Mouse (Mus musculus): ENCODE data around the gene Cfap70.

The Cfap70 gene

DNA sequence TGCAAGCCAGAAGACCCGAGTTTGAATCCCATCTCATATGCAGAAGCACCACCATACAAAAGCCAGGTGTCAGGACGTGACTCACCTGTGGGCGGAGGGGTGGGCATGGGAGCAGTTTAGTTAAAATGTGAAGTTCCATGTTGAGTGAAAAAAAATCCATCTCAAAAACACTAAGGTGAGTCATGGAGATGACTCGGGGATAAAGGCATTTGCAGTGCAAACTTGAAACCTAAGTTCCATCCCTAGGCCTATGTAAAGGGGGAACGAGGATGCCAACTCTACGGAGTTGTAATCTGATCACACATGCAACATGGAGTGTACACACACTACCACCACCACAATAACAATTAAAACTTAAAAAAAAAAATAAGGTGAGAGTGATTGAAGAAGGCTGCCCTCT lies 29.0 kb downstream of the Cfap70 start:
- no peak for DNase-seq (ENCODE audit: low spot score)

- no peak for DNase-seq (ENCODE audit: low spot score)
Observed at GRCm38 (mm10) chr14:20422257-20422656, 29.8 kb downstream of the Cfap70 start.

- DNase-seq (ENCODE audit: low spot score) = no peak
Observed at GRCm38 (mm10) chr14:20400071-20400470, 52.0 kb downstream of the Cfap70 start.

- DNase-seq (ENCODE audit: low spot score) = peak; percentile 22
Observed at GRCm38 (mm10) chr14:20398864-20399263, 53.2 kb downstream of the Cfap70 start.

DNA sequence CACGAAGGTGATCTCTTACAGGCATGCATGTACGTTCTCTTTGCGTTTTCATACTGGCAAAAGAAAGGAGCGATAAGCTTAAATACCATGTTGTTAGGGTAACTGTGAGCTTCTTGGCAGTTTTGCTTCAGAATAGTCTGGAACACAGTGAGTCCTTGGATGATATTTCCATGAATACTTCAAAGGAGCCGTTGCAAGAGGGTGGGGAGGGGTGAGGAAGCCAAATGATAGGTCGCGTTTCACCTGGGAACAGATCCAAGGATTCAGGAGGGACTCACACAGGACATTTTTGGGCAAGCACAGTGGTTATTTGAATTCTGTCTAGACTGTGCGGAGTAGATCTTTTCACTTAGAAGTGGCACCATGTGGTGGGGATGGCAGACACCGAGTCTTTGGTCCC lies 54.8 kb downstream of the Cfap70 start:
- no peak for DNase-seq (ENCODE audit: low spot score)

DNA sequence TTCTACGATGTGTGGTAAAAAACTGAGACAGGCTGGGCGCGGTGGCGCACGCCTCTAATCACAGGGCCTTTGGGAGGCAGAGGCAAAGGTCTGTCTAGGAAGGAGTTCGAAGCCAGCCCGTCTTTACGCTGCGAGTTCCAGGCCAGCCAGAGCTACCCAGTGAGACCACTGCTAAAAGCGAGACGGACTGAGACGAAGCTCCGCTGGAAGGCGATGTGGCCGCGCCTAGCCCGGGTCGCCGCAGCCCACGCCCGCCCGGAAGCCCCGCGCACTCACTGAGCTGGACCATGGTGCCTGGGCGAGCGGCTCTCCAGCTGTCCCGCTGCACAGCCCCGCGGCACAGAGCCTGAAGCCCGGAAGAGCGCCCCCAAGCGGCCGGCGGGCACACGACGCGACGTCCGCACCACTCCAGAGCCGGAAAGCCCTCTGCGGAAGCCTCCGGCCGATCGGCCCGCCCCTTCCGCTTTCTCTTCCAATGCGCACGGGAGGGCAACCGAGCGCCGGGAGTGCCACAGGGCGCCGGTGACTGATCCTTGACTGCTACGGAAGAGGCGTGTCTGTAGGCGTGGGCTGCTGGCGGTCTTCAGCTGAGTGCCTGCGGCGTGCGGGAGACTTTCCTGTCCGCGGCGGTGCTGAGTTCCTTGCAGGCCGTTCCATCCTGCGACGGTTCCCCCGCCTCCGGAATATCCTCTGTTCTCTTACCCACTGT lies 58.7 kb downstream of the Cfap70 start, which contains the start of gene Mrps16:
Mrps16 (minus strand) TSS at position 430 of the 709 bp plus-strand sequence.
- peak; percentile 95 for DNase-seq (ENCODE audit: low spot score)

DNA sequence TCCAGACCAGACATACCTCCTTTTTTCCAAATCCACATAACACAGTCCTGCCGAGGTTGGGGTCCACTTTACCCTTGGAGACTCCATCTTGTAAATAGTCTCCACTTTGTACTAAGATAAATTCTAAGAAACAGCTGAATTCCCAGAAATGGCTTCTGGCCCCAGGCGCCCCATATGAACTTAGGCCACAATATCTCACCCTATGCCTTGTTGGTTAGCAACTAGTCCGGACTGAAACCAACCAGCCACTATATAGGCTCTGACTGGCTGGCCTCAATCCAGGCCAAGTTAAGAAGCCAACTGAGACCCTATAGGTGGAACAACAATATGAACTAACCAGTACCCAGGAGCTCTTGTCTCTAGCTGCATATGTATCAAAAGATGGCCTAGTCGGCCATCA lies 59.7 kb downstream of the Cfap70 start:
- no peak for DNase-seq (ENCODE audit: low spot score)

DNA sequence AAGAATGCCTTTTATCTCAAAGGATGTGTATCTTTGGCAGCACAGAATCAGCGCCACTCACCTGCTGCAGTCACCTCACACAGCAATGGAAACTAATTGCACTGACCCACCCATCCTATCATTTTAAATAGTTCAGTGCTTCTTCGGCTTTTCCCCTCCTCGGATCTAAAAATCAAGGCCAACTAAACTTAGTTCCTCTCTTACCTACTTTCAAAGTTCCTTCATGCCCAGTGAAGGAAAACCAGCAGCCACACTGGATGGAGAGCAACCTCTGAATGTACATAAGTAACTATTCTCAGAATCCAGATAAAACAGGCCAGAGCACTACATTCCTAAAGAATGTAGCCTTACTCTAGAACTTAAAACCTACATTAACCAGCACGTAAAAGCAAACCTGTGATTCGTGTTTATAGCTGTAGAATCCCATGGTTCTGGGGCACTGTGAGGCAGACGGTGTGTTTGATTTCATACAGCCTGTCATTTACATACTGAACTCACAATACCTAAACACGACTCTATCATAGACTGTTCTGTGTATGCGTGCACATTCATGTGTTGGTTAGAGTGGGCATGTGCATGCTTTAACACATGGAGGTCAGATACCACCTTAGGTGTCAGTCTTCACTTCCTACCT lies 62.5 kb downstream of the Cfap70 start:
- DNase-seq (ENCODE audit: low spot score) = no peak

GRCm38 (mm10) chr14:20388441-20389129 lies 63.4 kb downstream of the Cfap70 start, which contains the start of gene Dnajc9:
Gene Dnajc9, minus strand, starts transcription at chr14:20388910.
- peak; percentile 90 for DNase-seq (ENCODE audit: low spot score)

DNA sequence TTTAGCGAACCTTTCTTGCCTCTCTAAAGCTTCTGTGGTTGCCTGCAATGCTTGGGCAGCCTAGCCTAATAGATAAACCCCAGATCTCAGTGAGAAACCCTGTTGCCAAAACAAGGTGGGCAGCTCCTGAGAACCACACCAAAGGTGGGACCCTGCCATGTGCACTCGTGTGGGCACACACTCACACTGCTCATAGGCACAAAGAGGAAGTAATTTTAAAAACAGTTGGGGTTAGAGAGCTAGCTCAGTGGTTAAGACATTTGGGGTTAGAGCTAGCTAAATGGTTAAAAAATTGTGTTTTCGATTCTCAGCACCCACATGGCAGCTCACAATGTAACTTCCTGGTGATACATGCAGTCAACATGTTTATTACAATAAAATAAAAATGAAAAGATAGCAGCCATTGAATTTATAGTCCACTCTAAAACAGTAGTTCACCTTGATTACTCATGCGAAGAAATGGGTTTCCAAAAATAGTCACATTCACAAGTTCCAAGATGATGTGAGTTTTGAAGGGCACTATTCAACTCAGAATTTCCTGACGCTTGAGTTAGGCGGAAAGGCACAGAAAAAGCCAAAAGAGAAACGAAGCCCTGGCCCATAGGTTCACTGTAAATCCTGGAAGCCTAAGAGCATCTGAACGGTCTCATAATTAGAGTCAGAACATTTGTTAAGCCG lies 72.1 kb downstream of the Cfap70 start:
- DNase-seq (ENCODE audit: low spot score) = no peak

DNA sequence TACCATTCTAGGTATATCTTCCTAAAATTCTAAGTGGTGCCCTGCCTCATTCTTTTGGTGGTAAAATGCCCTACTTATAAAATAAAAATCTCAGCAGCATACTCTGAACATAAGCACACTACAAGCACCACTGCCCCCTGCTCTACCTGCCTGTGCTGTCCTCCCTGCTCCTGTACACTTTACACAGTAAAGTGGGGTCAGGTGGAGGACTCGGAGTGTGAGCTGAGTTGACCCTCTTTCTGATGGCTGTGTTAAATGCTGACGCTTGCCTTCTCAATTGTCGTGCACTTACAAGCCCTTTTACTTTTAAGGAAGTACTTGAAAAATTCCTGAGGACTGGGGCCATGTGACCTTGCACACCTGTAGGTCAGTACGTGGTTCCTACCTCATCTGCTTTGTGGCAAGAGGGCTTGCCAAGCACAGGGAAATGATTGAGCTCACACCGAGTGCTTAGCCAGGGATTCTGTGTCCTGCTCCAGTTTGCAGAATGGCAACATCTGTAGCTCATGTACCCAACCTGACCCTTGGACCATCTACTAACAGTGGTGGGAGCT lies 72.9 kb downstream of the Cfap70 start:
- DNase-seq (ENCODE audit: low spot score) = no peak

GRCm38 (mm10) chr14:20378313-20379061 lies 73.5 kb downstream of the Cfap70 start:
- peak; percentile 32 for DNase-seq (ENCODE audit: low spot score)

DNA sequence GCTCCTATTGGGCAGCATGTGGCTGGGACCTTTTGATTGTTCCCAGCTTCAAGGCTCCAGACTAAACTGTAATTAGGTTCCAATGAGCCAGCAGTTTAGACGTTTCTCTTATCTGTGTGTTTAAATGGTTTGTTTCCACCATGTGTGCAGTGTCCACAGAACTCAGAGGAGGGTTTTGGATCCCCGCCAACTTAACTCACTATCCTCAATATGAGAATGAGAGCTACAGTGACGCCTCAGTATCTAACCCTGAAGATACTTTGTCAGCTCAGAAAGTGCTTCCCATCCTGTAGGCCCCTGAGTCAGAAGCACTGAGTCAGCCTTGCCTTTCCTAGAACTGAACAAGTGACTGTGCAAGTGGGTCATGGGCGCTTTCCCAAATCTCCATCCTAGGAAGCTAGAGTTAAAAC lies 74.9 kb downstream of the Cfap70 start:
- peak; percentile 65 for DNase-seq (ENCODE audit: low spot score)

DNA sequence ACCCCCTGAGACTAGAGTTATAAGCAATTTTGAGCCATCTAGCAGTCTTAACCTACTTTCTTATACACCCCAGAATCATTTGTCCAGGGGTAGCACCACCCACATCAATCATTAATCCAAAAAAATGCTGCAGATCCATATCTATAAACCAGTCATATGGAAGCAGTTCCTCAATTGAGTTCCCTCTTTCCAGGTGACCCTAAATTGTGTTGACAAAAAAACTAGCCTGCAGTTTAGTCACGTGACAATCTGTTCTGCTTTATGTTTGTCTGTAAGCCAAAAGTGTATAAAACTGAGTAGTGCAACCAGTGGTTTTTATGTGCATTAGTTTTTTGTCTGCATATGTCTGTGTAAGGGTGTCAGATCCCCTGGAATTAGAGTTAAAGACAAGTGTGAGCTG lies 80.2 kb downstream of the Cfap70 start:
- DNase-seq (ENCODE audit: low spot score) = no peak

- no peak for DNase-seq (ENCODE audit: low spot score)
Observed at GRCm38 (mm10) chr14:20370798-20371197, 81.2 kb downstream of the Cfap70 start.

- no peak for DNase-seq (ENCODE audit: low spot score)
Observed at GRCm38 (mm10) chr14:20368271-20368670, 83.8 kb downstream of the Cfap70 start.

DNA sequence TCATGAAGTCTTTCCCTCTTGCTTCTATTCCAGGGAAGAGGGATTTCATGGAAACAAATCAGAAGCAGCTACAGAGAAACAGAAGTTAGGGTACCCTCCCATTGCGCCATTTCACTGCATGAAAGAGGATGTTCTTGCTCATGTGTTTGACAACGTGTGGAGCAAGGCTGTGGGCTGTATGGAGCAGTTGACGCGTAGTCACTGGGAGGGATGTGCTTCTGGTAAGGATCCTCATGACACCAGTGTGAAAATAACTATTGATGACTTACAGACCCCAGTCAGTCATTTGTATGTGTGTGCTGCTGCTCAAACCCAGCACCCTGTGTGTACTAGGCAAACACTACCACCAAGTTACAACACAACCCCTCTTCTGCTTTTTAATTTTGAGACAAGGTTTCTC lies 88.8 kb downstream of the Cfap70 start:
- DNase-seq (ENCODE audit: low spot score) = no peak

- DNase-seq (ENCODE audit: low spot score) = peak; percentile 97
Observed at GRCm38 (mm10) chr14:20347991-20348541, 104.0 kb downstream of the Cfap70 start, which contains the start of the genes Ecd and Fam149b. Gene Ecd, minus strand, starts transcription at chr14:20348121. Gene Fam149b, plus strand, starts transcription at chr14:20348162.

DNA sequence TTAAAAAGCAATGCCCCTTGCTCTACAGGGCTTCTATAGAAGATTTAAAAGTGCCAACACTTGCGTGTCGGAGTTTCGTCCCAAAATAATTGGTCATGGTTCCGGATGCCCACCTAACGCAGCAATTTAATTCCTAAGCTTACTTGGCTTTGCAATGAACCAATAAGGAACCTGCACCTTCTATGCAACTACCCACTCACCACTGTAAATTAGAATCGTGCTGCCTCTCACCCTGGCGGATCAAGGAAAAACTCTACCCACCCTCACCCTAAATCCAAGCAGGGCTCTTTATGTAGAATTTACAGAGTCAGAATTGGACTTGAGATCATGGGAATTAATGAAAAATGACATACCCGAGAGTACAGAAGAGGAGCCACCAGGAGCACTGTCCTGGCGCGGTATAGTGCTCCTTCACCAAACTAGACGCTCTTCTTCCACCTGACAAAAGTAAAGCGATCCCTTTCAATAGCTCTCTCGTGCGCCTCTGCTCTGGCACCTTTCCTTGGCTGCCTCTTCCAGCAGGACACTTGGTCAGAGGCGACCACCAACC lies 104.5 kb downstream of the Cfap70 start:
- DNase-seq (ENCODE audit: low spot score) = no peak

GRCm38 (mm10) chr14:20345885-20346284 lies 106.1 kb downstream of the Cfap70 start:
- DNase-seq (ENCODE audit: low spot score) = peak; percentile 39

All from MN1 (cell line).